Mouse (Mus musculus): Measurements from ENCODE around the gene Irs2. TPM values are rescaled to one million over a fixed set of nuclear protein-coding genes. Genes with fewer than 3 reads are reported as not detected.

Irs2 gene
- polyA plus RNA-seq, 2 experiments from 2014 or later, result 0.48 to 0.83 TPM

DNA sequence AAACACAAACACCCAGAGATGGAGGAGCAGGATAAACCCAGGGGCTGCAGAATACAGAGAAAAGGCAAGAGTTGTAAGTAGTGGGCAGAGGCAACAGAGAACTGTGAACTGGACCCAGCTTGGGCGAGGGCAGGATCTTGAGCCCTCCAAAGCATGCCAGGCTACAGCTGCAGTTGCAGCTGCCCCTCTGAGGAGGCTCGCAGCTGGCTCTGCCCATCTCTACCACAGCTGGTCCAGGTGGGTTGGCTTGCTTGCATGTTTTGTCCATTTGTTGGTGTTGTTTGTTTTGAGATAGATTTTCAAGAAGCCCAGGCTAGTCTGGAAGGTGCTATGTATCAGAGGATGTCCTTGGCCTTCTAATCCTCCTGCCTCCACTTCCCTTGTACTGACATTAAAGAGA lies 56.0 kb downstream of the Irs2 start:
- no peak for ATAC-seq

DNA sequence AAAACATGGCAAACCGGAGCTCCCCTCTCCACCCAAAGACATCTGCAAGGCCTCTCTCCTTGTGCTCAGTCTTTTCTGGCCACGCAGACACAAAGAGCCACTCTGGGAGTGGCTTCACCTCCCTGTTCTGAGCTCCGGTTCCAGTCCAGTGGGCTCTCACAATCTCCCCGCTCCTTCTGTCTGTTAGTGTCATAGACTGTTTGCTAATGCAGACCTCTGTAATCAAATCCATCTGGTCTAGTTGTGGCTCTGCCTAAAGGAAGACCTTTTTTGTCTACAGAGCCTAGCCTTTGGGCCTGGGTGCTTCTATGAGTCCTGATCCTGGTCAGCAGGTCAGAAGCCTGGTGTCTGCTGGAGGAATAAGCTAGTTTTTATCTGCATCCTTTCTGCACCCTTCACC lies 56.7 kb downstream of the Irs2 start:
- no peak for ATAC-seq

DNA sequence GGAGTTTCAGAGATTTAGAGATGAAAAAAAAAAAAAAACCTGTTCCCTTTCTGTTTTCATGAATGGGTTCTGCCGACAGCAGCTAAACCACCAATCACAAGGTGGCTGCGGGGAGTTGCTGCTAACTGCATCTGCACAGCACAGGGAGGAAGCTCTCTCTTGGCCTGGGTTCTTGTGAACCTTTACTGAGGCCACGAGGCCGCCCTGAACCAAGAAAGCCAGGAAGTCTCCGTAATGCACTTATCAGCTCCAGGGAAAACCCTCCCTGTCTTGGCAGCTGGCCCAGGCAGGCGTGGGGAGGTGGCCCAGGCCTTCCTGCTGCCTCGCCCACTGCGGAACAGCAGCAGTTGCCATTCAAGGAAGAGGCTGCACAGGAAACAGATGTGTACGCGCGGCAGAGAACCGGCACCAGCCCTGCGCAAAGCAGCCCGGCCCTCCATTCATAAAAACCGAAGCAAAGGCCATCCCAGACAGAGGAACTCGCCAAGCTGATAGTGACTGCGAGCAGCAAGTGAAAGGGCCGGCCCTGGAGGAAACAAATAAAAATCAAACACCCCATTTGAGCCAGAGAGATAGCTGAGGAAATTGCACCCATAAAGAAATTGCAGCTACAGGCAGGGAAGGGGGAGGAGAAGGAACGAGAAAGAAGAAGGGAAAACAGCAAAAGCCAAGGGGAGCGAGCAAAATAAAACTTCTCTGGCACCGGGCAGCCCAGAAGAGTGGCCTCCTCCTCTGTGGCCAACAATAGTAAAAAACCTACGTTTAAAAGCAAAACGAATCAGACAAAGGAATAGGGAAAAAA lies 62.1 kb downstream of the Irs2 start:
- ATAC-seq, result peak; percentile 89

DNA sequence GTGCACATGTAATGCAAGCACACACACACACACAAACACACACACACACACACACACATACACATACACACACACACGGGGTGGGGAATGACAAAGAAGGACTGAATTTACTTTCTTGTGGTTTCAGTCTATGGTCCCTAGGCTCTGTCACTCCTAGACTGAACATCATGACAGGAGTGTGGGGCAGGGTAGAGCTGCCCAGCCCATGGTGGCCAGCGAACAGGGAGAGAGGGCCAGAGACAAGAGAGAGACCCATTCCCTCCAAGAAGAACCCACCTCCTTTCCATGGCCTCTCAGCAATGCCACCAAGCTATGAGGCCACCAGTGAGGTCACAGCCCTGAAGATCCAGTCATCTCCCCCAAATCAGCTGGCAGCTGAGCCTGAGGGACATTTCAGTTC lies 62.8 kb downstream of the Irs2 start:
- ATAC-seq, result no peak

DNA sequence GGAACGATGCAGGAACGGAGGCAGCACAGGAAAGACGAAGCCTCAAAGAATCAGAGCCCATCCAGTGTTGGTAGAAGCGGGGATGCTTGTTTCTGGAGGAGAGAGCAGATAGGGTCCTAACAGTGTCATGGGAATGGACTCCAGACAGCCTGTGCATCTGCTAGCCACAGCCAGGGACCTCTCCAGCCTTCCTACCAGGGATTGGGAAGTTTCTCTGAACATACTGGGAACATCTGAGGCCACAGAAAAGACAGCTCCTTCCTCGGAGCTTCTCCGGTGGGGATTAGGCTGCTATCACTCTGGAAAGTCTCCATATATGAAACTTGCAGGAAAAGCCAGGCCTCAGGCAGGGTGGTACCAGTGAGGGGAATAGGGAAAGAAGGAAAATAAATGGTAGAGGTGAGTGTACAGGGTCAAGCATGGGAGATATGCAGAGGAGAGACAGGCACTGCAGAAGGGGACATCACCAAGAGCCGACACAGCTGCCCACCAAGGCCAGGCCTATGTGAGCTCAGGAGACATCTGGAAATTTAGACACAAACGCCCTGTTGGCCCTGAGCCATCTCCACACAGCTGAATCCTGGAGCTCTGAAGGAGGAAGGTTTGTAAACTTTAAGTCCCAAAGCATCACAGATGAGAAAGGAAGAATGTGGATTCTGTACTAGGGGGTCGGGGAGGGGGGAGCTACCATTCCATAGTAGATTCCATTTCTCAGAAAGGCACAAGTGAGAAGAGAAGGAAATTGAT lies 64.8 kb downstream of the Irs2 start:
- no peak for ATAC-seq

DNA sequence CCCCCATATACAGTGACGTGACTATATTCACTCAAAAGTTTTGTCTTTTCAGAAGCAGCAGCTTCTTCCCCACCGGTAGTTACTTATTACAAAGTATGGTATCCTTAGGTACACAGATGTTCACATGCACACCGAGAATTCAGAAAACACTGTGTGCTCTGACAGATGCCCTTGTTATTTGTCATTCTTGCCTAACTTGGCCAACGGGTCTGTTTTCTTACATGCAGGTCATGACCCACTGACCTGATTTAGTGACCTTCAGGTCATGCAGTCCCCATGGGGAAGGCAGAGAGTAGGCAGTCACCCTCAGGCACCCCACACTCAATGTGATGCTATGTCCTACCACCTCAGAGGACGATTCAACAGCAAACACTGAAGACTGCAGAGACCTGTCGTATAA lies 68.4 kb downstream of the Irs2 start:
- ATAC-seq, result no peak

DNA sequence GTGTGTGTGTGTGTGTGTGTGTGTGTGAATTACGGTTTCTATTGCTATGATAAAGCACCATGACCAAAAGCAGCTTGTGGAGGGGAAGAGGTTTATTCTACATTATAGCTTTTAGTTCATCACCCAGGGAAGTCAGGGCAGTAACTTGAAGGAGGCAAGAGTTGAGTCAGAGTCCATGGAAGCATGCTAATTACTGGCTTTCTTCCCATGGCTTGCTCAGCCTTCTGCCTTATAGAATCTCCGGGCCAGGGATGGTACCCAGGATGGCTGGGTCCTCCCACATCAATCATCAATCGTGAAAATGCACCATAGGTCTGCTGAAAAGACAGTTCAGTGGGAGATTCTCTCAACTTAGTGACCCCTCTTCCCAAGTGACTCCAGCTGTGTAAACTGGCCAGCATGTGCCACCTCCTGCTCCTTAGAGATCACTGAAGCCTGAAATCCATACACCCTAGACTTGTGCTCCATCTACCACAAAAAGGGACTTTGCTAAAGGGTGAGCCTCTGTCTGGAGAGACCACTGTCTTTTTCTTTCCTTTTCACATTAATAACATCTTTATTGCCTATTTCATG lies 69.0 kb downstream of the Irs2 start:
- no peak for ATAC-seq

DNA sequence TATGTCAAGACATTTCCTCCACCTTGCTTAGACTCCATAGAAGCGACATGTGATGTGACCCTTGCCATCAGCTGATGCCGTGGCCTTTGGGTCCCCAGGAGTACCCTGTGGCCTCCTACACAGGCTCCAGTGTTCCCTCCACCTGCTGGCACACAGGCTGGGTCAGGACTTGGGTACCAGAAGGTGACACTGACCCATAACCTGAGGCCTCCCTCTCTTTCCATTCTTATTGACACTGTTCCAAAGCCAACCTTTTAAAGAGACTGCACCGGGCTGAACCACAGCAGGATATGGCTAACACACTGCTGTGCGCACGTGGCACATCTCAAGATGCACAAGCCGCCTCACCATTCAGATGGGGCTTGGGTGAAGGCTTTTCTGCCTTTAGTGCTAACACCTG lies 70.0 kb downstream of the Irs2 start:
- ATAC-seq, result no peak

DNA sequence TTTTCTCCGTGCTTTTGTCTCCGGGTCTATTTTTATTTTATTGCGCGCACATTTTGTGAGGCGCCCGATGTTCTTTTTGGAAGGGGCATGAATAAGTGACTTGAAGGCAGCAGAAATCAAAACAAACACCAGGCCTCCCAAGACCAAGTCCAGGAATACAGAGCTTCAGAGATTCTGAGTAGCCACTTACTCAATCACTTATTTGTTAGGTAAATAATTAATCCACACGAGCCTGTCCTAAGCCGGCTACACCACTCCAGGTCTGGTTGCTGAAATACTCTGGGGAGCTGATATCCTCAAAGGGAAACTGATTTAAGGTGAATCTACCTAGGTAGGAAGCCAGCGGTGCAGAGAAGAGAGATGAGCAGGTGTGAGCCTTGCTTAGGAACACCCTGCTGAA lies 71.6 kb downstream of the Irs2 start:
- ATAC-seq, result no peak

DNA sequence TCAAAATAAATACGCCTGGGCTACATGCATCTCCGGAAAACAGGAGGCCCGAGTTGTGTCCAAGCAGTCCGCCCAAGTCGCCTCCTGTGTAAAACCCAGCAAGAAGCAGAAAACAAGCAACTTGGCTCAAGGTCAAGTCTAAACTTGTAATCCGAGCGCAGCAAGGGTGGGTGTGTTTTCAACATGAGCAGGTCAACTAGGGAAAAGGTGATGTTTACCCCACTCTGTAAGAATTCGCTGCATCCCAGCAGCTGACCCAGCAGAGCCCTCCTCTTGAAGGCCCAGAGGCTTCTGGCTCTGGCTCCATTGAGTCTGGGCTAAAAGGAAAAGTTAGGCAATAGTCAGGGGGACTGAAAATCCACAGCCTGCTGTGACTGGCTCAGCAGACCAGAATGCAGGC lies 73.0 kb downstream of the Irs2 start:
- ATAC-seq, result no peak
